32 mouse cellular contexts compared by ENCODE assay signal in the genomic region with DNA sequence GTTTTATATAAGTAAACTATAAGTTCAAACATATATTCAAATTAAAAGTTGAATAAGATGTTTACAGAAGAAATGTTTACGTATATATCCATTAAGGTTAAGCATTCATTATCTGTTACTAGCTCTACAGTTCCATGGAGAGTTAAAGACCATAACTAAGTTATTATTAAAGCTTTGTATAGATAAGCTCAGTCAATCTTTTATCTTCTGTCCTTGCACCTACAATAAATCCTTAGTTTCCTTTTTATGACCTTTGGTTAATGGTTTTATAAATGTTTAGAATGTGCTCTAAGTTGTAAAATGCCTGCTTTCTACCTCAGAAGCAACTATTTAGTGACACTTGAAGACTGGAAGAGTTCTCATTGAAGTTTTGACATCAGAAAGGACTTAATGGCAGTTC.
"Had no signal": no experiment of that assay in that cellular context is flagged by ENCODE, and none has a peak within 500 bp of the region (broad histone marks: within the 10 kb centered on the region; RNA-seq: fewer than 3 reads in every experiment).

No protein-coding gene starts in this region.

- H3K36me3 ChIP-seq: limb, embryonic 10.5 days; limb, embryonic 12.5 days; limb, embryonic 13.5 days; limb, embryonic 15.5 days; liver, embryonic 12.5 days; liver, embryonic 13.5 days; liver, embryonic 15.5 days; lung, embryonic 15.5 days; midbrain, embryonic 10.5 days; midbrain, embryonic 12.5 days; midbrain, embryonic 13.5 days; midbrain, embryonic 15.5 days; neural tube, embryonic 12.5 days had no signal

- H3K9me3 ChIP-seq: limb, embryonic 10.5 days; limb, embryonic 12.5 days; limb, embryonic 13.5 days; limb, embryonic 15.5 days; liver, embryonic 12.5 days; liver, embryonic 13.5 days; liver, embryonic 15.5 days; lung, embryonic 15.5 days; megakaryocyte, embryonic 14.5 days; midbrain, embryonic 10.5 days; midbrain, embryonic 12.5 days; midbrain, embryonic 13.5 days; midbrain, embryonic 15.5 days; neural tube, embryonic 12.5 days had no signal

- H3K4me1 ChIP-seq: limb, embryonic 10.5 days; limb, embryonic 12.5 days; limb, embryonic 13.5 days; limb, embryonic 15.5 days; liver, embryonic 12.5 days; liver, embryonic 13.5 days; liver, embryonic 15.5 days; lung, embryonic 15.5 days; megakaryocyte, embryonic 14.5 days; midbrain, embryonic 10.5 days; midbrain, embryonic 12.5 days; midbrain, embryonic 13.5 days; midbrain, embryonic 15.5 days; neural tube, embryonic 12.5 days had no signal

- H3K4me3 ChIP-seq: limb, embryonic 10.5 days; limb, embryonic 12.5 days; limb, embryonic 13.5 days; limb, embryonic 15.5 days; liver, embryonic 12.5 days; liver, embryonic 13.5 days; liver, embryonic 15.5 days; lung, embryonic 15.5 days; megakaryocyte, embryonic 14.5 days; midbrain, embryonic 10.5 days; midbrain, embryonic 12.5 days; midbrain, embryonic 13.5 days; midbrain, embryonic 15.5 days; myocyte; neural tube, embryonic 12.5 days had no signal

- H3K27ac ChIP-seq: limb, embryonic 10.5 days; limb, embryonic 12.5 days; limb, embryonic 13.5 days; limb, embryonic 15.5 days; liver, embryonic 12.5 days; liver, embryonic 13.5 days; liver, embryonic 14.5 days; liver, embryonic 15.5 days; lung, embryonic 15.5 days; macrophage; midbrain, embryonic 10.5 days; midbrain, embryonic 12.5 days; midbrain, embryonic 13.5 days; midbrain, embryonic 15.5 days; neural tube, embryonic 12.5 days had no signal

- H3K4me2 ChIP-seq: limb, embryonic 12.5 days; limb, embryonic 13.5 days; limb, embryonic 15.5 days; liver, embryonic 11.5 days; liver, embryonic 12.5 days; liver, embryonic 13.5 days; liver, embryonic 15.5 days; lung, embryonic 14.5 days; lung, embryonic 15.5 days; midbrain, embryonic 11.5 days; midbrain, embryonic 12.5 days; midbrain, embryonic 13.5 days; midbrain, embryonic 15.5 days; neural tube, embryonic 12.5 days had no signal

- H3K27me3 ChIP-seq: limb, embryonic 12.5 days; limb, embryonic 13.5 days; limb, embryonic 15.5 days; liver, embryonic 12.5 days; liver, embryonic 13.5 days; liver, embryonic 15.5 days; lung, embryonic 15.5 days; megakaryocyte, embryonic 14.5 days; midbrain, embryonic 12.5 days; midbrain, embryonic 13.5 days; midbrain, embryonic 15.5 days; neural tube, embryonic 12.5 days had no signal

- H3K9ac ChIP-seq: limb, embryonic 12.5 days; limb, embryonic 13.5 days; limb, embryonic 15.5 days; liver, embryonic 12.5 days; liver, embryonic 13.5 days; liver, embryonic 14.5 days; liver, embryonic 15.5 days; liver, postnatal 0 days; lung, embryonic 14.5 days; lung, embryonic 15.5 days; midbrain, embryonic 12.5 days; midbrain, embryonic 13.5 days; midbrain, embryonic 15.5 days; neural tube, embryonic 12.5 days had no signal

- ATAC-seq: liver, embryonic 12.5 days; liver, postnatal 0 days; lung, postnatal 0 days; midbrain, embryonic 13.5 days; midbrain, embryonic 15.5 days; midbrain, embryonic 16.5 days had no signal

- DNase-seq: left cerebral cortex, postnatal 4 days; liver; liver, embryonic 13.5 days; liver, postnatal 0 days; lung, adult 18-20 months; lung, adult 2 months; lung, embryonic 14.5 days; lung, postnatal 10 days; lung, postnatal 14 days; lung, postnatal 36 days; lung, postnatal 4 days; midbrain, embryonic 14.5 days had no signal
